Mouse (Mus musculus) c-Kit-negative CD71-positive TER-119-positive erythroid progenitor cells, embryonic 14.5 days (primary cell): ENCODE data around the gene Rorb.

Experiments
- DNase-seq: peaks from one replicate; pipeline ENCODE4 v3.0.0-alpha.2; 2013; ENCODE audit warnings: low read depth, low spot score

Rorb gene

DNA sequence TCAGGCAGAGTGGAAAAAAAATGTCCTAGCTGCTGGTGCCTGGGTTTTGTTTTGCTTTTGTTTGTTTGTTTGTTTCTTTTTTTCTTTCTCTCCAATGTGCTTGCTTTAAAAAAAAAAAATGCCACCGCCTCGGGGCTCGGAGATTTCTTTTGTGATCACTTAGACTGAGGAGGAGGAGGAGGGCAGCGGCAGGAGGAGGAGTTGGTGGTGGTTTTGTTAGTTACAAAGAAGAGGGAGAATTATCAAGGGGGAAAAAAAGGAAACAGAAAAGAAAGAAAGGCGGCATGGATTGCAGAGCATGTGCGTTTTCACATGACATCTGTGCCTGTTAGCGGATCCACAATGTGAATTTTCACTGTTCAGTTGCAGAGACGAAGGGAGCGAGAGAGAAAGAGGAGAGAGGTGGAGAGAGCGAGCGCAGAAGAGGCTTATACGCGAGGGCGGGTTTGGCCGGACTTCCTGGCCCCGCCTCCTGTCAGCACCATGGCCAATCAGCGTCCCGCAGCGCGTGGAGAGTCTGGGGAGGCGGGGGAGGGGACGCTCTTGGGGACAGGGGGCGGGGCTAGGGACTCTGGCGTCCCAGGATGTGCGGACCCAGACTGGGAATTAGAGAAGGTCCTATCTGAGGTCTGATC is at the start of gene Rorb:
Rorb (minus strand) TSS at position 404 of the 635 bp plus-strand sequence.
- DNase-seq: no peak

DNA sequence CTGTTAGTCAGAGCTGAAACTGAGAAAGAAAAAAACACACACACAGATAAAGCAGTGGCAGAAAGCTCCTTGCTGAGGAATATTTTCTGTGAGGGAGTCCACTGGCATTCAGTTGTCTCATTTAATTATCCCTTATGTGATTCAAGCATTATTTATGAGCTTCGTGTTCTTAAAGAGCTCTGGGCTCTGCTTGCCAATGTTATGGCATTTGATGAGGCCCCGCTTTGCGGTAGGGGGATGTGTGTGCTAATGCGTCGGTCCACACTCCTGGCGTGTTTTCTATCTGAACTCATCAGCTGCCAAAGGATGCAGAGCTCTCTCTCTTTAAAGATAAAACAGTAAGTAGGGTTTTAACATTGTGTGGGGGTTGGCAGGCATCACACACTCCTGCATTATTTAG is 37.9 kb upstream of the Rorb start:
- DNase-seq: no peak

DNA sequence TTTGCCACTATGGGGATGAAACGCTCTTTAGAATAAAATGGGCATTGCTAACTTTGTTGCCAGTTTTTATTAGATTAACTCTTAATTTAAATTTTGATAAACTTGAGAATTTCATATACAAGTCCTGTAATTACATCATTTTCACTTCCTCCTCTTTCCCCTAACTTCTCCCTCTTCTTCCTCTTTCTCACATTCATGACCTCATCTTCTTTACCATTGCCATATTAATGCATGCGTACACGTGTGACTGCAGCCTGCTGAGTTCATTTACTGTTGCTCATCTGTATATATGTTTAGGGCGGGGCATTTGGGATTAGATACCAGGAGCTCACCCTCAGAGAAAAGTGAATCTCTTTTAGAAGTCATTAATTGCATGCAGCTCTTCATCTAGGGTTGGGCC is 33.5 kb upstream of the Rorb start:
- no peak for DNase-seq

DNA sequence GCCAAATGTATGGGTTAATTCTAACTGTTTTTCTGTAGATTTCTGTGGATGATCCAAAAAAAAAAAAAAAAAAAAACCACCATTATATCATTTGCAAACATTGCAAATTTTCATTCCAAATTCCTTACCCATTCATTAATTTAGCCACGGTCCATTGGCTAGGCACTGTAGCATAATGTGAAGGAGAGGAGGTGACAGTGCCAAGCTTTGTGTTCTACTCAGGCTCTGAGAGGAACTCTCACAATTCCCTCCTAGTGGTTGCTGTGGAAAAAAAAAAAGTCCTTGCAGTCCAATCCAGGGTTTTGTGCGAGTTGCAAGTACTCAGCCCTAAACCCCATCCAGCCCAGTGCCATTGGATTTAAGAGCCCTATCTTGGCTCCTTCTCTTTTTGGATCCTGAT is 25.9 kb upstream of the Rorb start:
- DNase-seq: no peak

DNA sequence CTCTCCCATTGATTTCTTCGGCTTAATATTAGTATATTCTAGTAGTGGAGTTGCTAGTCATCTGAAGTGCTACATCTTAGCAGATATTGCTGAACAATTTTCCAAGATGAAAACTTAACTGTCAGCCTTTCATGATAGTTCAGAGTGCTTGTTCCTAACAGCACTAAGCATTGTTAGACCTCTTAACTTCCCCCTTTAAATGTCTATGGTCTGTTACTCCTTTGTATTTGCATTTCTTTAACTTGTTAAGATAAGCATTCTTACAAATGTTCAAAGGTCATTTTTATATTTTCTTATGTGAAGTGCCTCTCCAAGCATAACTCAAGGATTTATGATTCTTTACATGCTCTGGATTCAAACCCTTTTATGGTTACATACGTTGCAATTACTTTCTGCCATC is 24.8 kb upstream of the Rorb start:
- DNase-seq: no peak

DNA sequence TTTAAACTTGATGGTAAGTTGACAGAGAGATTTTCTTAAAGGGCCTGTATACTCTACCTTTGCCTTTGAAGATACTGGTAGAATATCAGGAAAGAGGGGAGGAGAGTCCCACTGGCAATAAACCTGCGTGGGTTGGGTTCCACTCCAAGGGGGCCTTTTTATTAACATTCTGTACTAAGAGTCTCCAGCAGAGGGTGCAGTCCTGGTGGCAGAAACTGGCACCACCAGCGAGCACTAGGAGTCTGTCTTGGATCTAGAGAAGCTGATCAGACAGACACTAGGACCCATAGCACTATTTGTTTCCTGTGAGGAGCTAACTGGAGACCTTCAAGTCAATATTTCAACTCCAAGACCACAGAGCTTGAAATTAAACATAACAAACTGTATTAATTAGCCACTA is 11.3 kb upstream of the Rorb start:
- DNase-seq: no peak

DNA sequence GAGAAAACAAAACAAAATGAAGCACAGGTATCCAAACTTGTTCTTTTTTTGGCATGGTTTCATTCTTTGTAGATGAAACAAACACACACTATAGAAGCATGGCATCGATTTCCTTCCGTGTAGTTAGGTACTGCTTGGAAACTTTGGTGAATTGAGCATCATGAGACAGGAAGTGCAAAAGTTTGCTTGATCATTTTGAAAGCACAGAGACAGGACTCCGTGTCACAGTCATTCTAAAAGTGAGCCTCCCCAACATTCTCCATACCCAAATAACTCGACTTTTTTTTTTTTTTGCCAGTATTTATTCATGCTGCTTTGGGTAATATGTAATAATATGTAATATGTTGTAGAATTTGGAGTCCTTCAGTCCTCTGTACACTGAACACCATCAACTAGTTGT is 1.2 kb upstream of the Rorb start:
- DNase-seq: no peak

DNA sequence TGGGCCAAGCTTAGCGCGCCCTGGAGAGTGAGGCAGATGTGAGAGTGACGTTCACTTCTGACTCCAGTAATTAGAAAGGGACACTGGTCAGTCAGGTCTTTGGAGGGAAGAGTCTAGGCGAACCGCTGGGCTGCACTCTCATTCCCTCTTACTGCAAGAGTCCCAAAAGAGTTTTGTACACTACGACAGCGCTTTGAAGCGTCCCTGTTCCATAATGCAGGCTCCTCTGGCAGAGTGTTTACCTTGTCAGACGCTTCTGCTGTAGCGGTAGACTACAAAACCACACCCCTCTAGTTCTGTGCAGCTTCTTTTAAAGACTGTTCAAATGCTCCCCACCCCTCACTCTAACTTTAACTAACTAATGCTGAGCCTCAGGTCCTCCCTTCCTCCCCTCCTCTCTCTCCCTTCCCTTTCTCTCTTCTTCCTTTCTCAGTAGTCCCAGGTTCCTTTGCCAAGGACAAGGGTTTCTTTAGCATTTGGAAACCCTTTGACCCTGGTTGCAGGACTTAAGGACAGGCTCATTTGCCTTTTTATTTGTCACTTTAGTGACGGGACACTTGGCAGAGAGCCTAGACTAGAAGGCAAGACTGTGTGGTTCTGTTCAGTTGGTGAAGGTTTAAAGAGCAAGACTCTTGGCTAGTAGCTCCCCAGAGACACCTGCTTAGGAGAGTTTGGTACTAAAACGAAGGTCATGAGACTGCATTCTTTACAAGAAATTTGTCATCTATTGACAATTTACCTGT is 603 bp upstream of the Rorb start:
- no peak for DNase-seq

DNA sequence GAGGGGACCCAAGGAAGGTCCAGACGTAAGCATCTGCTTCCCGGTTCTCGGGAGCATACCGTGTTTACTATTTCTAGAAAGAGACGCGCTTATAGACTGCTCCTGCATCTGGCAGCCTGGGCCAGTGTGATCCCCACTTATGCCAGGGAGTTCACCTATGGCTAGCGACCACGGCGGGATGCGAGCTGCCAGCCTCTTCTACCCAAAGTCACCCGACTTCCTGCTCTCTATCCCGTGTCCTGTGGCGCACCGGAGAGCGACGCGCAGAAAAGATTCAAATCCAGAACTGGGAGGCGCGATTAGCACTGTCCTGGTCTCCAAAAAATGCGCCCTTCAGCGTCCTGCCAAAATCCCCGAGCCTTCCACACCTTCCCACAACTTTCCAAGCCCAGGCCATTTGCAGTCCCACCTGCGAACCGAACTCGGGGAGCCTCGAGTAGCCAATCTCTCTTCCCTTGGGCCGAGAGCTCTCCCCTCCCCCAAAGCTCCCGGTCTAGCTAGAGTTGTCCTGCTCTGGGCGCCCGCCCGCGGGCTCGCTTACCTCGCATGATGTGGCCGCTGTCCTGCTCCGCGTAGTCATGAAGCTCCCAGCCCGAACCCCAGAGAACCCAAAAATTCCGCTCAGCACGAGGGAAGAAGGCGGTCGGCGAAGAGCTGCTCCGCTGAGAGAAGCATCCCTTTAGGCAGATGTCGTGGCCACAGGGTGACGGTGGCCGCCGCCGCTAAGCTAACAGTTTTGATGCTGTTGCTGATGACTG is 806 bp downstream of the Rorb start:
- DNase-seq: no peak

DNA sequence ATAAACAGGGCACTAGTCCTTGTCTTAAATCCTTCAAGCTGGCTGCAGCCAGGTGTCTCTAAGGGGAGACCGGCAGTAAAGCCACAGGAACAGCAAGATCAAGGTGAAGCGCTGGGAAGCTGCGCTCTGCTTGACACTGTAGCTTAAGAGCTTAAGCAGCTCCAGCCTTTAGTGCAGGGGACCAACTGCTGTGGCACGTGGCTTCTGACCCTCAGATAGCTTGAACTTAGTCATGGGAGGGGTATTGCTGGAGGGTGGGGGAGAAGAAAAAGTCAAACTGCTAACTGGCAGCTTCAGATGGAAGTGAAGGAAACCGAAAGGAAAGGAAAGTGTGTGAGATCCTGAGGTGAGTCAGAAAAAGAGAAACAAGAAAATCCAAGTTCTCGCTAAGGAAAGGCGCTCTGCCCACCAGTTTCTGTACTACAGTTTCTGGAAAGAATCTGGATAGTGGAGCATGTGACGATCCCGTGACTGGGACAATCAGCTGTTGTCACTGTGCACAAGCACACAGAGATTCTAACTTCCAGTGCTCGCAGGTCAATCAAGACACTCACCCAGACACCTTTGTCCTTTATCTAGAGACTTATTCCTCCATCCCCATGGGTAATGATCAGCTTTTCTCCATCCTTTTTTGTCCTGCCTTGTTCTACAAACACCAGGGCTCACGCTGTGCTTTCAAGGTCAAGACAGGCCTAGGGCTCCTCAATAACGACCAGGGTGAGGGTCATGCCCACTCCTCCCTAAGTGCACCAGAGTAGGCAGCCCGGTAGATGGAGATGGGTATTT is 2.2 kb downstream of the Rorb start:
- no peak for DNase-seq

DNA sequence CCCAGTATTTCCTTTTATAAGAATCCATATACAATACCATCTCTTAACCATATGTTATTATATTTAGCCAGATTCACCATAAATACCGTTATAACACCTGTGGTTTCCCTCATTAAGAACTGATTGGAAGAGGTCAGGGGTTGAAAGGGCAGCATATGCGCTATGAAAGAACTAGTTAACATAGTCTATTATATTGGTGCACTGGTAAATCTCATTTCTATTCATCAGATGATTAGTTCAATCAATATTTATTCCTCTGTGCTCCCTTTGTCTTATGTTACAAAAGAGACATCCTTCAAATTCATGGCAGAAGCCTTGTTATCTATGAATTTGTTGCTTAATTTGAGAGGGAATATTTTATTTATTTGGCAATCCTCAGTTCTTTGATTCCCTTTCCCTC is 6.4 kb downstream of the Rorb start:
- DNase-seq: no peak

DNA sequence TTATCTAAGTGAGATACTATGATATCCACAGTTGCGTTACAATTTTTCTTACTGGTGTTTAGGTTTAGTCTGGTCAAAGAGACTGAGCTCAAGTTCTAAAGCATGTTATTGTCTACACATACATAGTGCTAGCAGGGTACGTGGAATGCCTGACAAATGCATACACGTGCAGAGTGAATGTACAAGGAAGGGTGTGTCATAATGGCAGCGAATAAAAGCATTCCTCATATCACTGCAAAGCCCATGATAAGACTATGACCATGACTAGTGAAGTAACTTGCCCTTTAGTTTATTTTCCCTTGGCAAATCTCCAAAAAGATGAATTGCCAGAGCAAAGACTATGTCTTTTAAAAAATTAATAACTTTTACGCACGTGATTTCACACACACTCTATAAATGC is 13.8 kb downstream of the Rorb start:
- DNase-seq: no peak

DNA sequence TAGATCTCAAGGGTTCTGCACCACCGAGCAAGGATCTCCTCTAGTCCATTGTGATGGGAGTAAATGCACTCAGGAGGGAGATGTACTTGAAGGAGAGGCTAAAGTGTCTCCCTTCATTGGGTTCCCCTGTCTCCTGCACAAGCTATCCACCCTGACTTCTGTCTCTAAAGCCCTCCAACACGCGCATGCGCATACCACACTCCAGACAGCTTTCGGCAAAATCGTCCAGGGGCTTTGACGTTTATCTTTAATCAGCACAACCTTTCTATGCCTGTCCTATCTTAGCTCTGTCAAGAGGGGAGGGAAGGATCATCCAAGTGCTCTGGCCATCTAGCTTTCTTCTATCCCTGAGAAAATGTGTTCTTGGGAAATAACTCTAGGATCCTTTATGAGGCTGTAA is 21.6 kb downstream of the Rorb start:
- DNase-seq: no peak

DNA sequence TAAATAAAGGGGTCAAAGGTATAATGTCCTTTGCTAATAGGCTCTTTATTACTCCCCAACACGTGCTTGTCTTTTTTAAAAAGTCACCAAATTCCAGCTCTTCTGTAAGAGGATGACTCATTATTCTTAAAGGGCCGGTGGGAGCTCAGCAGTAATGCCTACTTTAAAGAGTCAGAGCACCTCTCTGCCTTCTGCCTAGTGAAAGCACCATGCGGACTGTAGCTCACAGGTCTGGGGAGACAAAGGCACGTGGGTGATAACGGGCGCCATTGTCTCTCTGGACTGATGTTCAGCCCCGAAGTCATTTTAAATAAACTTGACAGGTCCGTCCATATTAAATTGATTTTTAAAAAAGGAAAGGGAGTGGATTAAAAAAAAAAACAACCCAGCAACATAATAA is 33.1 kb downstream of the Rorb start:
- DNase-seq: no peak

DNA sequence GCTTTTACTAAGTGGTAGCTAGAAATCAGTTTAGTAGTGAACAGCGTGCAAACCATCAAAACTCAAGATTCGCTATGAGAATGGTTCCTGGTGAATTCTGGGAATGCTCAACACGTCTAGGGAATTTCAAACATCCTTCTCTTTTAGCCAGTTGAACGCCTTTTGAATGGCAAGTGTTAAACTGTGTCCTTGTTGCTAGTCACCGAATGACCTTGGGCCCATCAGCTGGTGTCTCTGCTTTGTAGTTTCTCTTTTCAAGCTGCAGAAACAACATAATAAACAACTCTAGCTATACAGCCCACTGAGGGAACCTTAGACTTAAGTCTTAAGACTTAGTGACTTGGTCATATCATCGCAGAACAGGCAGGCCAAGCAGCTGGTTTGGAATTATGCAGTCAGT is 36.2 kb downstream of the Rorb start:
- no peak for DNase-seq

DNA sequence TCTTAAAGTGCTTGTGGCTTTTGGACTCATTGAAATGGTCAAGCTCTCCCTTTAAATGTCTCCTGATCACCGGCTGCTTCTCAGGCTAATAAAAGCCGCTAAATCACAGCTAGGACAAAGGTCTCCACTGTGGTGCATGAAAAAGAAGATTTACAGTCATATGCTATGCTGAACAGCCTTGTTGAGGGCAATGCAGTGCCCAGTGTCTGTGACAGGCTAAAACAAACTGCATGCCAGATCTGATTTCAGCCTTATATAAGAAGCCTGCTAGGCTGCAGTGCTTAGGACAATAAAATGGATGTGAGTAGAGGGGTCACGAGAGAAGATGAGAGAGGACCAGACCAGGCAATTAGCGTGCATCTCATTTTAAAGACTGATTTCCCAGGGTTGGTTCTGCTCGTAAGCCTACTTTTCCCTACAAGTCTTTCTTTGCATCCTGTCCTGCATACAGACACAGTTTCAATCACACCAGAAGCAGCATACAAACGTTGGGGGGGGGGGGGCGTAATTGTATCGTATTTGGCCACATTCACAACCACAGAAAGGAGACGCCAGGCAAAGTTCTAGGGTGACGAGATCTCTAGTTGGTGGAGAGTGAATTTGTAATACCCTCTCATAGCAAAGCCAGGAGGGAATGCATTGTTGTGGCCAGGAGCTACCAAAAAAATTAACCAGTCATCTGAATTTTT is 52.1 kb downstream of the Rorb start:
- DNase-seq: no peak

DNA sequence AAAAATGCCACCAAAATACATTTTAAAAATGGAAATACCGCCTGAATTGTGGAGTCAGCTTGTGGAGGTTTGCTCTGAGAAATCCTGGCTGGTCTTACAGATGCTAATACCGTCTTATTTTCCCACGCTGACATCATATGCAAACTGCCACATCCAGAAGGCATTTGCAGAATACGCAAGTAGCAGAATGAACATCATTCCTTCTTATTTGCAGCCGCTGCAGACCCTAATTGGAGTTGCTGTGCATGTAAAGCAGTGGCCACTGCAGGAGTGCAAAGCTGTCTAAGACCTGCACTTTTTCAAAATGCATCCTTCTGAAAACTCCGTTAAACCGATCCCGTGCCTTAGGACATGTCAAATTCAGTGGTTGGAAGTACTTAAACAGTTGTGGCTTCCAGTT is 52.8 kb downstream of the Rorb start:
- no peak for DNase-seq

DNA sequence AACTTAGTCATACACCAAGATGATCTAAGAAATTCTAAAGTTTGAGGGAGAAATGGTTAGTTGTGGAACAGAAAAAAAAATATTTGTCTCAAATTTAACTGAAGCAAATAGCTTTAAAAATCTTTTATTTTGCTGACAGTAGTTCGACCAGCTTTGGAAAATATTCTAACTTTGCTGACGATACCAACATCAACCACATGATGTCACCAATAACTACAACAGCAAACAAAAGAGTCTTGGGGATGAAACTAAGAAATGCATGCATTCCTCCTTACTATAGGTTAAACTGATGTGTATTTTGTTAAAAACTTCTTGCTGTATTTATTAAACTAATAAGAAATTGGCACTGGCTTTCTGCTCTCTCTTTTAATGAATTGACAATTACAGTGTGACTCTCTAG is 67.9 kb downstream of the Rorb start:
- no peak for DNase-seq

DNA sequence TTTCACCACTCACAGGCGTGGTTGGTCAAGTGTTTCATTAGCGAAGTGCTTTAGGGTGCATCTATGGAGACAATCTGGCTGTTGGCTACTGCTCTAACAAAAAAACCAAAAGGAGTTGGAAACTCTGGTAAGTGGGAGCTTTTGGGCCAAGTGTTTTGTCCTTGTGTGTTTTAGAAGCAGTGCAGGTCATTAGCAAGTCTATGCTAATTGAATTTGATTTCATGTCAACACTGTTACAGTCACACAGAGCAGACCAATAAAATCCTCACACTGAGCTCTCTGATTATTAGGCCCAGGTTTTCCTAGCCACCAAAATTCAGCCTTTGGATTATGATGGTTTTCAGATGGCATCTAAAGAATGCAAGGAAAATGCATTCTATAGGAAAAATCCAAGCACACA is 70.2 kb downstream of the Rorb start:
- DNase-seq: no peak

DNA sequence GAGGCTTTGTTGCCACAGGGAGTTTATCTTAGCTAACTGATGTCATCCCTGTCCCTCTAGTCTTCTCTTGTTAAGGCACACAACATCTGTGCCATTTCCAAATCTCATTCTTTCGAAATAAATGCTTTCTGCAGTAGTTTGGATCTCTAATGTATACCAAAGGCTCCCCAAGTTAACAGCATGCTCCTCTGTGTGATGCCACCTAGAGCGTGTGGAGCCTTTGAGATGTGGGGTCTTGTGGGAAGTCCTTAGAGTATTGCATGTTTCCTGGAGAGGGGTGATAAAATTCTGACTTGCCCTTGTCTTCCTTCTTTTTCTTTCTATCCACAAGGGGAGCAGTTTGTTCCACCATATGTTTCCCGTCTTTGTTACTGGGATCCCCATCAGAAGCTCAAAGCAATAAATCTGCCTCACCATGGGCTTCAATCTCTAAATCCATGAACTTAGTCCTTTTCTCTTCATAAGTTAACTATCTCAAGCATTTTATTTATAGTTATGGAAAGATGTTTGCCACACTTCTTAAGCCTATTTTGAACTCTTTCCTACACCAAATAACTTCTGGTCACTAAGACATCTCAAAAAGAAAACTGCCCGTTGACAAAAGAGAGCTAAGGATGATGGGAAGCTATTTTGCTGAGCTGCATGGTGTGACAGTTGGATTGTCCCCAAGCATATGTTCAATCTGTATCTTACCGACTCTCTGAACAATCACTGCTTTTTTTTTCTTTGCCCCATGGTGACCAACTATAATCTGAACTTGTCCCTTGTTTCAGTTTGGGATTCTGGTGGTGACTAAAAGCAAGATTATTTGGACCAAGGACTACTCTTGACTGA is 76.3 kb downstream of the Rorb start:
- DNase-seq: no peak

DNA sequence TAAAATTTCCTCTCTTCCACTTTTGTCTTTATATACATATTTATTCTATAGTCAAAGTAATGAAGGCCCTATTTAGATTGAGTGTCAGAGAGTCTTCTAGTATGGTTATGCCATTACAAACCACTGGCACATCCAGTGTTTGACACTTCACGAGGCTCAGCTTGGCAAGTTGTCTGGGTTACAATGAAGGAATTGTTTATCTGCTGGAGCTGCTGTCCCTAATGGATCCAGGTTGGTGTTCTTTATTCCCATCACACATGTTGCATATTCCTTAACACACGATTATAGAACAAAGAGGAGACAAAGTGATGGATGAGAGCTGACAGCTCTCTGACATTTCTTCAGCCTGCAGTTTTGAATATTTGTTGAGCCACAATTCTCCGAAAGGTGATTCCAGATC is 77.0 kb downstream of the Rorb start:
- DNase-seq: no peak
